Mouse (Mus musculus) cortical plate, adult 2 months (tissue): Measurements from ENCODE around the gene Anxa10.

ENCODE experiments used
- CTCF ChIP-seq: fragments of 200-500 bp; IDR thresholded peaks from 2 replicates; pipeline ENCODE4 v1.5.1; 2011; ENCODE audit warnings: mild to moderate bottlenecking, control low read depth, low read length; ENCODE audit not compliant: insufficient read depth; ENCODE audit errors: extremely low read depth
- POLR2A ChIP-seq: fragments of 200-500 bp; IDR thresholded peaks from 2 replicates; pipeline ENCODE4 v1.6.1; 2011; ENCODE audit warnings: mild to moderate bottlenecking, low read length, control low read depth; ENCODE audit not compliant: insufficient read depth; ENCODE audit errors: extremely low read depth

DNA sequence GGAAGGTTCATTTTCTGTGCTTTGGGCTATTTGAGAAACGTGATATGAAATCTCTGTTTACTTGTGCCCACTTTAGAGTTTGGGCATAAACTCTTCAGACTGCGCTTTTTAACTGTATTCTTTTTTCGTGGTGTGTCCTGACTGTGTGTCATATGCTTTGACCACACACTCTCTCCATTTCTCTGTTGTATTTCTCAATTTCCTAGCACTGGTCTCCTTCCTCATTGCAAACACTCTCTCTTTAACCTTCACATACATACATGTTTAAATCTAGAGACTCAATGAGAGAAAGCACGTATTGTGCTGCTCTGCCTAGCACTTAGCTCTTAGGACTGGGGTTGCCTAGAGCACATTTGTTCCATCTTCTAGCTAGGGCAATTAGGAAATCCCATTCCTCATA, 108.8 kb downstream of the Anxa10 start:
- TF ChIP-seq CTCF, result no peak
- no peak for TF ChIP-seq POLR2A
